Mouse (Mus musculus): ENCODE measurements around the gene Osbpl10. TPM values are rescaled to one million over a fixed set of nuclear protein-coding genes. Genes with fewer than 3 reads are reported as not detected.
"Not testable (repeated sequence)": the region's sequence is repeated elsewhere in the genome, so short reads cannot be mapped to it uniquely, and the experiment has no call there.

Gene Osbpl10
- polyA plus RNA-seq, 1 experiment = not detected

- TF ChIP-seq GATA1 (IDR thresholded peaks at IDR 0.05; ENCODE audit: low read length) (no peak), TAL1 (IDR thresholded peaks at IDR 0.05; ENCODE audit: low read length) (no peak)
- H3K36me3 ChIP-seq (ENCODE audit: control insufficient read depth) = peaks cover 45% of the 10 kb centered on the region
- no peaks in the 10 kb centered on the region for H3K4me1 ChIP-seq (ENCODE audit: control insufficient read depth)
- no peak overlapping the region for H3K4me3 ChIP-seq (replicated peaks)
- no peaks in the 10 kb centered on the region for H3K27me3 ChIP-seq (ENCODE audit: control insufficient read depth)
- no peaks in the 10 kb centered on the region for H3K9me3 ChIP-seq (ENCODE audit: control insufficient read depth, low read length)
Measured at GRCm38 (mm10) chr9:115271556-115271955, 293.2 kb downstream of the Osbpl10 start.

GRCm38 (mm10) chr9:115272451-115272850, 294.1 kb downstream of the Osbpl10 start:
- not testable (repeated sequence) for H3K4me1 ChIP-seq (ENCODE audit: control insufficient read depth); H3K9me3 ChIP-seq (ENCODE audit: control insufficient read depth, low read length); H3K27me3 ChIP-seq (ENCODE audit: control insufficient read depth); H3K4me3 ChIP-seq (replicated peaks)
- peaks cover 46% of the 10 kb centered on the region for H3K36me3 ChIP-seq (ENCODE audit: control insufficient read depth)

GRCm38 (mm10) chr9:115273095-115273649, 294.8 kb downstream of the Osbpl10 start:
- no peak overlapping the region for H3K4me3 ChIP-seq (replicated peaks)
- H3K4me1 ChIP-seq (ENCODE audit: control insufficient read depth) = no peaks in the 10 kb centered on the region
- H3K27me3 ChIP-seq (ENCODE audit: control insufficient read depth) = no peaks in the 10 kb centered on the region
- TF ChIP-seq TAL1 (IDR thresholded peaks at IDR 0.05; ENCODE audit: low read length) (no peak), GATA1 (IDR thresholded peaks at IDR 0.05; ENCODE audit: low read length) (no peak)
- no peaks in the 10 kb centered on the region for H3K9me3 ChIP-seq (ENCODE audit: control insufficient read depth, low read length)
- H3K36me3 ChIP-seq (ENCODE audit: control insufficient read depth) = peaks cover 51% of the 10 kb centered on the region

DNA sequence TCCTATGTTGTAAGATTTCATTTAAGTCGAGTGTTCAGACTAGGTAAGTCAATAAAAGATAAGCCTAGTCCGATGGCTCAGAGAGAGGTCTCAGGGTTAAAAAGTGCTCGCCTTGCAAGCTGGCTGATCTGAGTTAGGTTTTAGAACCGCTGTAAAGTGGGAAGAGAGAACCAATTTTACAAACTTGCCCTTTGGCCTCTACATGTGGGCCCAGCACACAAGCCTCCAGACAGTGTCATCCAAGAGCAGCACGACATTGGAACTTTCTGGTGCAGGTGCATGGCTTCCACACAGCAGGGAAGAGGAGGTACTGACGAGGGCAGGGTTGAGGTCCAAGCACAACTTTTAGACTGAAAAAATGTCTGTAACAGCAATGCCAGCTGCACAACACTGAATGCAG, 296.4 kb downstream of the Osbpl10 start:
- peaks cover 63% of the 10 kb centered on the region for H3K36me3 ChIP-seq (ENCODE audit: control insufficient read depth)
- no peak overlapping the region for H3K4me3 ChIP-seq (replicated peaks)
- H3K27me3 ChIP-seq (ENCODE audit: control insufficient read depth) = no peaks in the 10 kb centered on the region
- no peaks in the 10 kb centered on the region for H3K4me1 ChIP-seq (ENCODE audit: control insufficient read depth)
- TF ChIP-seq TAL1 (IDR thresholded peaks at IDR 0.05; ENCODE audit: low read length) = no peak
- no peak for TF ChIP-seq GATA1 (IDR thresholded peaks at IDR 0.05; ENCODE audit: low read length)
- H3K9me3 ChIP-seq (ENCODE audit: control insufficient read depth, low read length) = no peaks in the 10 kb centered on the region

DNA sequence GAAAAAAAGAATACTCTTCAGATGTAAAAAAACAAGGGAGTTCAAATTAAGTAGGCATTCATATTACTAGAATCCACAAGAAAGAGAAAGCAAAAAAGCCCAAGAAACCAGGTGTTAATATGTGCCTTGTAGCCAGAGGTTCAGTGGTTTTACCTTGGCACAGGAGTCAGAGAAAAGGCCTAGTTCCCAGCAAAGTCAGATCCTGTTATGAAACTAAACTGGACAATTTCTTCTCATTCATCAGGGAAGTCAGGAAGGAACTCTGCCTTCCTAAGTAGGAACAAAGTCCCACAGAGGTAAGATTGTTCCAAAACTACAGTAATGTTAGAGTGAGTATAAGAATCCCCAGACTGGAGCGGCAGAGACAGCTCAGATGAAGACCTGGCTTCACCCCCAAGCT, 300.3 kb downstream of the Osbpl10 start:
- Histone ChIP-seq H3K27me3 (ENCODE audit: control insufficient read depth) (no peaks in the 10 kb centered on the region), H3K9me3 (ENCODE audit: control insufficient read depth, low read length) (no peaks in the 10 kb centered on the region), H3K4me3 (replicated peaks) (no peak overlapping the region), H3K4me1 (ENCODE audit: control insufficient read depth) (peaks cover 3% of the 10 kb centered on the region), H3K36me3 (ENCODE audit: control insufficient read depth) (peaks cover 63% of the 10 kb centered on the region)
- TF ChIP-seq TAL1 (IDR thresholded peaks at IDR 0.05; ENCODE audit: low read length) = no peak
- no peak for TF ChIP-seq GATA1 (IDR thresholded peaks at IDR 0.05; ENCODE audit: low read length)

Other genes starting within 250 kb of the Osbpl10 start
- gene Cmtm6, start 247.5 kb upstream of the Osbpl10 start, polyA plus RNA-seq (2012) = 0.04 and 0.07 TPM in 2 replicates
- gene Cmtm7, start 196.7 kb upstream of the Osbpl10 start, polyA plus RNA-seq (2012) = 0.53 and 0.61 TPM in 2 replicates
- gene Cmtm8, start 134.4 kb upstream of the Osbpl10 start, polyA plus RNA-seq (2012) = 0.15 and 0.19 TPM in 2 replicates
- gene Gpd1l, start 44.6 kb upstream of the Osbpl10 start, polyA plus RNA-seq (2012) = 0.04 and 0.14 TPM in 2 replicates
- 0.22 TPM in 1 of 2 replicates, not detected in the other for gene Rps27rt, start 4.2 kb downstream of the Osbpl10 start, polyA plus RNA-seq (2012)

All from erythroblast, embryonic 14.5 days (primary cell).